Mouse (Mus musculus) kidney, postnatal 10 days (tissue): ENCODE data around the gene Dnajc9.
A peak's percentile ranks its signal among the peaks of the same experiment; 100 is the strongest.

Source experiments
- DNase-seq: peaks from one replicate; pipeline ENCODE4 v3.0.0; 2021; ENCODE audit warnings: mixed read lengths

Gene Dnajc9

DNA sequence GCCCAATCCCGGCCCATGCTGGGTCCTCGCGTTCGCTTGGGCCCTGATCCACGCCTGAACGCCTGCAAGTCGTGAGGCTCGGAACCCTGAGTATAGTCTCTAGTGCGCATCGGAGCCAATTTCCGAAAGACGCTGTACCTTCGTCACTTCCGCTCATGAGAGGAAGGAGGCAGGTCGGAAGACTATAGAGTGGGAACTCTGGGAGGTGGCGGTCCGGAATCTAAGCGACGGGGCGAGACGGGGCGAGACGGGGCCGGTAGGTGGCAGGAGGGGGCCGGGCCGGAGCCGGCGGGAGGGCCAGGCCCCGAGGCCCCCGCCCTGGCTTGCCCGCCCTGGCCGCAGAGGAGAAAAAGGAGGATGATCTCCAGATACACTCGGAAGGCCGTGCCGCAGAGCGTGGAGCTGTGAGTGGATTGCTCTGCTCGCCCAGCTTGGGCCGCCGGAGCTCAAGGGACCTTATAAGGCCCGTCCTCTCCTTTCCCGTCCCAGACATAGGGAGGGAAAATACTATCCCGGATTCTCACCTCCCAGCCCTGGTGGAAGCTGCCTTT is 40.6 kb downstream of the Dnajc9 start, which contains the start of the genes Ecd and Fam149b:
Gene Ecd, minus strand, starts transcription at position 131 of the 551 bp plus-strand sequence.
Gene Fam149b, plus strand, starts transcription at position 172 of the 551 bp plus-strand sequence.
- DNase-seq: peak; percentile 95

DNA sequence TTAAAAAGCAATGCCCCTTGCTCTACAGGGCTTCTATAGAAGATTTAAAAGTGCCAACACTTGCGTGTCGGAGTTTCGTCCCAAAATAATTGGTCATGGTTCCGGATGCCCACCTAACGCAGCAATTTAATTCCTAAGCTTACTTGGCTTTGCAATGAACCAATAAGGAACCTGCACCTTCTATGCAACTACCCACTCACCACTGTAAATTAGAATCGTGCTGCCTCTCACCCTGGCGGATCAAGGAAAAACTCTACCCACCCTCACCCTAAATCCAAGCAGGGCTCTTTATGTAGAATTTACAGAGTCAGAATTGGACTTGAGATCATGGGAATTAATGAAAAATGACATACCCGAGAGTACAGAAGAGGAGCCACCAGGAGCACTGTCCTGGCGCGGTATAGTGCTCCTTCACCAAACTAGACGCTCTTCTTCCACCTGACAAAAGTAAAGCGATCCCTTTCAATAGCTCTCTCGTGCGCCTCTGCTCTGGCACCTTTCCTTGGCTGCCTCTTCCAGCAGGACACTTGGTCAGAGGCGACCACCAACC is 41.2 kb downstream of the Dnajc9 start:
- DNase-seq: no peak

DNA sequence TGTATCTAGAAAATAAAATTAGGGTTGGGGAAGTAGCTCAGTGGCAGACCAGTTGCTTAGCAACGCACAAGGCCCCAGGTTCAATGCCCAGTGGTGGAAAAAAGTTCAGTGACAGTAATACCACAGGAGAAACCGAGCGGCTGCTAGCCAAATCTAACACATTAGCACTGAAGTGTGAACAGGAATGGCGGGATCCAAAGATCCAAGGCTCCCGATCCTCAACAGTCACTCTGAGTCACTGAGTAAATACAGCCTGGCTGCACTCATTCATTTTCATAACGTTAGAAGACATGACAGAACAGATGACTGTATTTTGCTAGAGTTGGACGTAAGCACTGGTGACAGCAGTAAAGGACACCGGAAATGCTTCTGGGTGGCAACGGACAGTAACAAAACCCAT is 42.8 kb downstream of the Dnajc9 start:
- DNase-seq: no peak

DNA sequence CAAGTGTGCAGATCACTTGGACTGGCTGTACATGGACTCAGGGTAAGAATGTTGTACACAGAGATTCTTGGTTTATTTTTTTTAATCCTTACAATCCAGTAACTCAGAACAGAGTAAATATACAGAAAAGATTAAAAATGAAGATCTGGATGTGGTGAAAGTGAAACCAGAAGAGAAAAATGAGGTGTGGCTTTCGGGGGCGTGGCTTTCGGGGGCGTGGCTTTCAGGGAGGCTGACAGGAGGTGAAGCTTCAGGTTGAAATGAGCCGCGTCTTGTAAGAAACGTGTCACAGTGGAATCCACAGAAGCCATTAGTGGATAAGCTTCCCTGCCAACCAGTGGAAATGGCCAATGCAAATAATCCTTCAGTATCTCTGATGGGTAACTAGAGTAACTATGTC is 47.8 kb downstream of the Dnajc9 start:
- no peak for DNase-seq

DNA sequence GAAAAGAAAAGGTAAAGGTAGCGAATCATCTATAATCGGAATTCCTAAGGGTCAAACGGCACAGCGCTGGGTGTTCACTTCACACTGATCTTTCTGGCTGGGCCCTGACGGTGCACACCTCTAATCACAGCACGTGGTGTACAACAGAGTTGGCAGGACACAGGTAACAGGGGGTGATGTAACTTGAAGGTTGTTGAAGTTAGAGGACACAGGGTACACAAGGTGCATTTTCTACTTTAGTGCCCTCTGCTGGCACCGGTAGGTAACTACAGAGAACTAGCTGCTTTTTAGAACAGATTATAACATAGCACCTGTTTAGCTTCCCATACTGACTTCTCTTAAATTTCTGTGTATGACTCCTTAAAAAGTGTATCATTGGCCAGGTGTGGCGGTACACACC is 48.6 kb downstream of the Dnajc9 start:
- no peak for DNase-seq

DNA sequence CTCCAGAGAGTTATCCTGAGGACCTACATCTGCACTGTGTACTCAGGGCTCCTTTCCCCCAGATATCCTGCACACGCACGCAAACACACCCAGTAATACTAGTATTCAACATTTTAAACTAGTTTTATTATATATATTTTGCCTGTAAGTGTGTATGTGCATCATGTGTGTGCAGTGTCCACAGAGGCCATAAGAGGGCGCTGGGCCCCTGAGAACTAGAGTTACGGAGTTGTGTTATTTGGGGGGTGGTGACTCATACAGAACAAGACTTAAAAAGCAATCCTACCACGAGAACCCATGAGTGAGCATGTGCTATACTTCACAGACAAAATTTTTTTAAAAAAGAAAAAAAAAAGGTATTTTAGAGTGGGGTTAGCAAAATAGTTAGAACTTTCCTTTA is 49.3 kb downstream of the Dnajc9 start:
- no peak for DNase-seq
